Mouse (Mus musculus) neural tube, embryonic 15.5 days (tissue): ENCODE measurements around the gene Cab39. TPM values are rescaled to one million over a fixed set of nuclear protein-coding genes. Genes with fewer than 3 reads are reported as not detected.

Experiments
- ATAC-seq: fragments of 200-750 bp; cut with Nextera tagmentation; 2 replicates; pipeline ENCODE4 v1.8.0; 2017; ENCODE audit warnings: mild to moderate bottlenecking, moderate TSS enrichment, moderate library complexity; ENCODE audit not compliant: low FRiP score
- H3K27ac ChIP-seq: fragments of 300-500 bp; sonication (generic); replicated peaks from 2 replicates; pipeline ENCODE4 v1.5.1; 2015; ENCODE audit warnings: mild to moderate bottlenecking, inconsistent platforms
- H3K27me3 ChIP-seq: fragments of 300-500 bp; sonication (generic); replicated peaks from 2 replicates; pipeline ENCODE4 v1.6.1; 2015; ENCODE audit warnings: inconsistent platforms
- H3K36me3 ChIP-seq: fragments of 300-500 bp; sonication (generic); 2 replicates; pipeline ENCODE4 v1.6.1; 2015; ENCODE audit warnings: inconsistent platforms
- H3K4me1 ChIP-seq: fragments of 300-500 bp; sonication (generic); 2 replicates; pipeline ENCODE4 v1.6.1; 2015; ENCODE audit warnings: inconsistent platforms
- H3K4me2 ChIP-seq: fragments of 300-500 bp; sonication (generic); 2 replicates; pipeline ENCODE4 v1.6.1; 2015; ENCODE audit warnings: inconsistent platforms, mild to moderate bottlenecking, moderate library complexity
- H3K4me3 ChIP-seq: fragments of 300-500 bp; sonication (generic); replicated peaks from 2 replicates; pipeline ENCODE4 v1.5.1; 2015; ENCODE audit warnings: mild to moderate bottlenecking, inconsistent platforms
- H3K9ac ChIP-seq: fragments of 300-500 bp; sonication (generic); replicated peaks from 2 replicates; pipeline ENCODE4 v1.6.1; 2015; ENCODE audit warnings: mild to moderate bottlenecking, inconsistent platforms
- H3K9me3 ChIP-seq: fragments of 300-500 bp; sonication (generic); replicated peaks from 2 replicates; pipeline ENCODE4 v1.6.1; 2016; ENCODE audit warnings: inconsistent platforms
- WGBS: fragments of 180-500 bp; shearing (Covaris S2); methylation state at CpG from one replicate; pipeline ENCODE4 v1.1.7; 2015; ENCODE audit warnings: mixed read lengths; 5-methylcytosine and 5-hydroxymethylcytosine counted together
- polyA plus RNA-seq: library from polyadenylated mRNA; unstranded; fragments of >200 nt; fragmentation: Nextera tagmentation; extraction: Ambion mirVana; gene quantifications from 2 replicates; pipeline ENCODE4 v1.2.1, GENCODE M21; 2015

The Cab39 gene
- polyA plus RNA-seq, 1 experiment from 2014 or later, result 45.3 TPM

- no peaks in the 10 kb centered on the region for H3K9me3 ChIP-seq
- no peaks in the 10 kb centered on the region for H3K36me3 ChIP-seq
- no peaks in the 10 kb centered on the region for H3K4me1 ChIP-seq
- WGBS, result 80% methylated on average over 6 of the region's 6 CpGs
- H3K27ac ChIP-seq, result no peak overlapping the region
- no peak overlapping the region for H3K9ac ChIP-seq
- H3K27me3 ChIP-seq, result no peaks in the 10 kb centered on the region
- ATAC-seq, result no peak
- no peak overlapping the region for H3K4me3 ChIP-seq
- H3K4me2 ChIP-seq, result no peak overlapping the region
Observed at GRCm38 (mm10) chr1:85763386-85763785, 29.9 kb upstream of the Cab39 start.

DNA sequence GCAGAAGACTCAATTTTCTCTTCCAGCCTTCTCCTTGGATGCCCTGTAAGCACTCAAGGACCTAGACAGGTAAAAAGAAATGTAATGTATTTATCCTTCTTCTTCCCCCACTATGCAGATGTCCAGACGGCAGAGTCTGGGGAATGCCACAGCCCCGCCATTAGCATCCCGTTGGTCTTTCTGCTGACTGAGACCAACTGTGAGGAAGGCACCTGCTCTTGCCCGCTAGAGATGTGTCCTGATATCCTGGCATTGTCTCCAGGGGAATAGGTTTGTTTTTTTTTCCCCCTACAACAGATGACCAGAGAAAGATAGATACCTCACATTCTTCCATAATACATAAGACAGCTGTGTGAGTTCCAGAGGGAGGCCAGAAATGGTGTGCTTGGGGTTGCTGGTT lies 28.9 kb upstream of the Cab39 start:
- no peaks in the 10 kb centered on the region for H3K9me3 ChIP-seq
- no peak for ATAC-seq
- no peak overlapping the region for H3K9ac ChIP-seq
- no peak overlapping the region for H3K27ac ChIP-seq
- no peak overlapping the region for H3K4me2 ChIP-seq
- H3K4me3 ChIP-seq, result no peak overlapping the region
- WGBS, result 86% methylated on average over 4 of the region's 4 CpGs
- no peaks in the 10 kb centered on the region for H3K36me3 ChIP-seq
- no peaks in the 10 kb centered on the region for H3K4me1 ChIP-seq
- no peaks in the 10 kb centered on the region for H3K27me3 ChIP-seq

DNA sequence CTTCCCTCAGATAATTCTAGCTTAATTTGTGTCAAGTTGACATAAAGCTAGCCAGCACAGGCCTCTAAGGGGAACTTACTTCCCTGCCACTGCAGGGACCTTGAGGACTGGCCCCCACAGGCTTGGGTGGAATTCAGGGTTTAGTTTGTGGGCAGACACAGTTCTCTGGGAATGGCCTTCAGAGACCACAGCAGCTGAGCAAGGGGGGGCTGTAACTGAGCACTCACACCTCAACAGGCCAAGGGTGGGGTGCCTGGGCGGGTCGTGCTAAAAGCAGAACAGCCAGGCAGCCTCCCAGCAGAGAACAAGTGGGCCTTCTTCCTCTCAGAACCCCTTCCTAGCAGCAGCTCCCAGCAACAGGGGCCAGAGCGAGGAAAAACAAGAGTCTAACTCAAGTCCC lies 27.1 kb upstream of the Cab39 start:
- no peak overlapping the region for H3K4me3 ChIP-seq
- no peaks in the 10 kb centered on the region for H3K27me3 ChIP-seq
- ATAC-seq, result no peak
- WGBS, result 86% methylated on average over 3 of the region's 3 CpGs
- H3K4me1 ChIP-seq, result no peaks in the 10 kb centered on the region
- no peaks in the 10 kb centered on the region for H3K9me3 ChIP-seq
- no peaks in the 10 kb centered on the region for H3K36me3 ChIP-seq
- H3K4me2 ChIP-seq, result no peak overlapping the region
- no peak overlapping the region for H3K9ac ChIP-seq
- H3K27ac ChIP-seq, result no peak overlapping the region

DNA sequence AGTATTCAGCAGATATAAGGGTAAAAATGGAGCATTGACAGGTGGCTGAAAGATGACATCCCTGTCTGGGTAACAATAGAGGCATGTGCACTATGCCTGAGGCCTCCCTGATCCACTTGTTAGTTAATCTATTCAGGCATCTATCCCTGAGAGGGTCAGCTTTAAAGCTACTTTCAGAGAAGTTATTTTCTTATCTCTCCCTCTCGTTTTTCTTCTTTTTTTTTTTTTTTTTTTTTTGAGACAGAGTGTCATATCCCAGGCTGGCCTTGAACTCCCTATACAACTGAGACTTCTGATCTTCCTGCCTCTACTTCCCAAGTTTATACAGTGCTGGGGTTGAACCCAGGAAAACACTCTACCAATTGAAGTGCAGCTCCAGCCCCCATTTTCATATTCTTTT lies 25.5 kb upstream of the Cab39 start:
- Histone ChIP-seq H3K9ac (no peak overlapping the region), H3K4me2 (no peak overlapping the region), H3K9me3 (no peaks in the 10 kb centered on the region), H3K4me3 (no peak overlapping the region), H3K27ac (no peak overlapping the region), H3K27me3 (no peaks in the 10 kb centered on the region), H3K36me3 (no peaks in the 10 kb centered on the region), H3K4me1 (no peaks in the 10 kb centered on the region)
- ATAC-seq, result no peak
- WGBS, result 77% methylated on average over 1 of the region's 1 CpGs

DNA sequence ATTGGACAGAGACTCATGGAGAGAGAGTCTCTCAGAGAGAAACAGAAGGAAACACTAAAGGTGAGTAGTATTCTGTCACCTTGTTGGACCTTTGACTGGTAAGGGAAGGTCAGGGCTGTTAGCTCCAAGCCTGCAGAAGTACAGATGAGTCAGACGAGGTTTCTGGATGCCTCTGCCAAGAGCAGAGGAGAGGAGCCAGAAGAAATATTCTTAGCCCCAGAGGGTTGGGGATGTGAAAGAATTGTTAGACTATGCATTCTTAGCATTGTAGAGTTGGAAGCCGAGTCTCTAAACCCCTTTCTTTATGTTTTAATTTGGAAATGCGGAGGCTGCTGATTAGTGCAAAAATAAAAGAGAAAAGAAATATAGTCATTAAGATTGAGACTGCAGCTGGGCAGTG lies 21.3 kb upstream of the Cab39 start:
- Histone ChIP-seq H3K27ac (no peak overlapping the region), H3K4me2 (no peak overlapping the region), H3K4me3 (no peak overlapping the region), H3K36me3 (no peaks in the 10 kb centered on the region), H3K4me1 (peaks cover 14% of the 10 kb centered on the region), H3K9me3 (no peaks in the 10 kb centered on the region), H3K9ac (no peak overlapping the region), H3K27me3 (no peaks in the 10 kb centered on the region)
- 80% methylated on average over 3 of the region's 3 CpGs for WGBS
- ATAC-seq, result no peak

GRCm38 (mm10) chr1:85775136-85775535 lies 18.1 kb upstream of the Cab39 start:
- Histone ChIP-seq H3K9ac (no peak overlapping the region), H3K4me3 (no peak overlapping the region), H3K4me1 (peaks cover 14% of the 10 kb centered on the region), H3K9me3 (no peaks in the 10 kb centered on the region), H3K36me3 (no peaks in the 10 kb centered on the region), H3K27ac (0 out of 2 replicates have a peak overlapping the region, but pooled peaks have one; percentile 20), H3K27me3 (no peaks in the 10 kb centered on the region), H3K4me2 (no peak overlapping the region)
- peak; percentile 48; the same call in 1 of the 2 replicates for ATAC-seq
- WGBS, result 76% methylated on average over 7 of the region's 7 CpGs

GRCm38 (mm10) chr1:85776154-85776553 lies 17.1 kb upstream of the Cab39 start:
- Histone ChIP-seq H3K9ac (no peak overlapping the region), H3K4me3 (no peak overlapping the region), H3K27me3 (no peaks in the 10 kb centered on the region), H3K4me2 (no peak overlapping the region), H3K27ac (no peak overlapping the region), H3K9me3 (no peaks in the 10 kb centered on the region), H3K36me3 (no peaks in the 10 kb centered on the region), H3K4me1 (peaks cover 14% of the 10 kb centered on the region)
- ATAC-seq, result no peak
- WGBS, result 52% methylated on average over 10 of the region's 10 CpGs

DNA sequence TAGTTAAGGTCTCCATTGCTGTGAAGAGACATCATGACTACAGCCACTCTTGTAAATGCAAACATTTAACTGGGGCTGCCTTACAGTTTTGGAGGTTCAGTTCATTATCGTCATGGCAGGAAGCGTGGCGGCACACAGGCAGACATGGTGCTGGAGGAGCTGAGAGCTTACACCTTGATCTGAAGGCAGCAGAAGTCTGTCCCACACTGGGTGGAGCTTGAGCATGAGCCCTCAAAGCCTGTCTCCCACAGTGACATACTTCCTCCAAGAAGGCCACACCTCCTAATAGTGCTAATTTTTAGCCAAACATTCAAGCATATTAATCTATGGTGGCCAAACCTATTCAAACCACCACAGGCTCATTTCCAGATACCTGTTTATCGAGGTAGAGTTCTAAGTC lies 14.8 kb upstream of the Cab39 start, which contains the start of gene A630001G21Rik:
A630001G21Rik (minus strand) TSS at position 208 of the 400 bp plus-strand sequence.
- H3K4me1 ChIP-seq, result peaks cover 14% of the 10 kb centered on the region
- no peak within 1 kb of the TSS for H3K9ac ChIP-seq
- no peak within 1 kb of the TSS for H3K4me3 ChIP-seq
- no peaks in the 10 kb centered on the region for H3K9me3 ChIP-seq
- ATAC-seq, result no peak
- no peak within 1 kb of the TSS for H3K27ac ChIP-seq
- WGBS, result 97% methylated on average over 4 of the region's 4 CpGs
- H3K27me3 ChIP-seq, result no peaks in the 10 kb centered on the region
- no peak within 1 kb of the TSS for H3K4me2 ChIP-seq
- no peaks in the 10 kb centered on the region for H3K36me3 ChIP-seq

- no peak for ATAC-seq
- no peak overlapping the region for H3K27ac ChIP-seq
- H3K9me3 ChIP-seq, result no peaks in the 10 kb centered on the region
Observed at GRCm38 (mm10) chr1:85779012-85779411, 14.2 kb upstream of the Cab39 start.

GRCm38 (mm10) chr1:85779428-85780180 lies 13.6 kb upstream of the Cab39 start:
- H3K4me3 ChIP-seq, result no peak overlapping the region
- peaks cover 13% of the 10 kb centered on the region for H3K4me1 ChIP-seq
- H3K9me3 ChIP-seq, result no peaks in the 10 kb centered on the region
- no peak overlapping the region for H3K4me2 ChIP-seq
- no peaks in the 10 kb centered on the region for H3K36me3 ChIP-seq
- H3K27me3 ChIP-seq, result no peaks in the 10 kb centered on the region
- no peak overlapping the region for H3K9ac ChIP-seq
- WGBS, result 73% methylated on average over 4 of the region's 4 CpGs
- no peak for ATAC-seq
- H3K27ac ChIP-seq, result no peak overlapping the region

More at GRCm38 (mm10) chr1:85779012-85779411, 14.2 kb upstream of the Cab39 start:
- Histone ChIP-seq H3K4me1 (peaks cover 14% of the 10 kb centered on the region), H3K4me3 (no peak overlapping the region), H3K4me2 (no peak overlapping the region), H3K27me3 (no peaks in the 10 kb centered on the region), H3K36me3 (no peaks in the 10 kb centered on the region), H3K9ac (no peak overlapping the region)
- 68% methylated on average over 3 of the region's 3 CpGs for WGBS

GRCm38 (mm10) chr1:85790565-85790964 lies 2.7 kb upstream of the Cab39 start:
- 80% methylated on average over 3 of the region's 3 CpGs for WGBS
- Histone ChIP-seq H3K36me3 (no peaks in the 10 kb centered on the region), H3K4me3 (no peak overlapping the region), H3K27me3 (no peaks in the 10 kb centered on the region), H3K4me2 (no peak overlapping the region), H3K27ac (no peak overlapping the region), H3K9ac (no peak overlapping the region), H3K4me1 (peaks cover 12% of the 10 kb centered on the region), H3K9me3 (no peaks in the 10 kb centered on the region)
- no peak for ATAC-seq

GRCm38 (mm10) chr1:85791476-85791875 lies 1.8 kb upstream of the Cab39 start:
- 88% methylated on average over 3 of the region's 3 CpGs for WGBS
- Histone ChIP-seq H3K9me3 (no peaks in the 10 kb centered on the region), H3K36me3 (no peaks in the 10 kb centered on the region), H3K27ac (no peak overlapping the region), H3K27me3 (no peaks in the 10 kb centered on the region), H3K4me2 (no peak overlapping the region), H3K4me1 (peaks cover 18% of the 10 kb centered on the region), H3K9ac (no peak overlapping the region), H3K4me3 (no peak overlapping the region)
- no peak for ATAC-seq
